Mouse (Mus musculus): ENCODE results near the gene Necab3.

- TF ChIP-seq POLR2A (IDR thresholded peaks at IDR 0.05; ENCODE audit: low read depth, low read length), result no peak
- no peak for TF ChIP-seq CTCF (conservative IDR thresholded peaks at IDR 0.05; ENCODE audit: insufficient read depth, insufficient read length, low read depth, low read length)
These were observed 23.9 kb downstream of the Necab3 start for GRCm38 (mm10) chr2:154534704-154535270.

Data from kidney, adult 2 months (tissue).